In the genomic region with DNA sequence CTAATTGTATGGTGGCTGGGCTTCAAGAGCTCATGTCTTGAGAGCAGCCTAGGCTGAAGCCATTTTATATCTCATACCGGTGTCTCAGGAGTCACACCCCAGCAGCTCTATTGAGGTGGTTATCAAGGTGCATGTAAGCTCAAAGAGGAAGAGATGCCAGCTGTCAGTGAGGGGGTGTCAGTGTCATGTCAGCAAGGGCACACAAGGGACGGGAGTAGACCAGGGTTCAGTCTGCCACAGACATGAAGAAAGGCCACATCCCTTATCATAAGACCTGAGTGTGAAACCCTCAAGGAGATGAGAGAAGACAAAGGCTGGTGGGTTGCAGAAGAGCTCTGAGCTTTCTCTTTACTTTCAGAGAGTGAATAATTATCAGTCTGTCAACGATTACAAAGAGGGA, we compare ENCODE assay signal across 22 mouse cellular contexts. TPM values are rescaled to one million over a fixed set of nuclear protein-coding genes. Genes with fewer than 3 reads are reported as not detected.
A peak's percentile ranks its signal among the peaks of the same experiment; 100 is the strongest.
DNase-seq lines count a peak whose midpoint lies in the region; ATAC-seq lines count a peak whose summit lies in the region.
"Had no signal": no experiment of that assay in that cellular context is flagged by ENCODE, and none has a peak within 500 bp of the region (broad histone marks: within the 10 kb centered on the region; RNA-seq: fewer than 3 reads in every experiment).

No protein-coding gene starts in this region.

- no peak overlapping the region for H3K4me3 ChIP-seq in hindbrain, embryonic 10.5 days
- no peak overlapping the region for H3K4me3 ChIP-seq in hindbrain, embryonic 13.5 days
- H3K4me3 ChIP-seq in heart, embryonic 12.5 days = no peak overlapping the region
- H3K4me3 ChIP-seq: embryonic facial prominence, embryonic 10.5 days; heart, embryonic 15.5 days; limb, embryonic 12.5 days; liver, embryonic 12.5 days had no signal

- no peak overlapping the region for H3K4me2 ChIP-seq in hindbrain, embryonic 13.5 days
- H3K4me2 ChIP-seq in heart, embryonic 12.5 days = no peak overlapping the region
- H3K4me2 ChIP-seq: heart, embryonic 15.5 days; limb, embryonic 12.5 days; liver, embryonic 12.5 days had no signal

- peaks cover 15% of the 10 kb centered on the region for H3K4me1 ChIP-seq in hindbrain, embryonic 10.5 days (replicated peaks)
- peaks cover 2% of the 10 kb centered on the region; the same call in 1 of the 2 replicates for H3K4me1 ChIP-seq in hindbrain, embryonic 13.5 days (replicated peaks)
- peaks cover 6% of the 10 kb centered on the region for H3K4me1 ChIP-seq in heart, embryonic 12.5 days (replicated peaks)

- WGBS in hindbrain, embryonic 10.5 days = 81% methylated on average over 3 of the region's 3 CpGs
- WGBS in hindbrain, embryonic 13.5 days = 83% methylated on average over 3 of the region's 3 CpGs
- WGBS in heart, embryonic 12.5 days = 52% methylated on average over 3 of the region's 3 CpGs

- no peak overlapping the region for H3K9ac ChIP-seq in hindbrain, embryonic 13.5 days
- no peak overlapping the region for H3K9ac ChIP-seq in heart, embryonic 12.5 days
- H3K9ac ChIP-seq: heart, embryonic 15.5 days; limb, embryonic 12.5 days; liver, embryonic 12.5 days had no signal

- no peaks in the 10 kb centered on the region for H3K9me3 ChIP-seq in hindbrain, embryonic 10.5 days
- H3K9me3 ChIP-seq in hindbrain, embryonic 13.5 days = no peaks in the 10 kb centered on the region
- H3K9me3 ChIP-seq in heart, embryonic 12.5 days (replicated peaks) = no peaks in the 10 kb centered on the region
- H3K9me3 ChIP-seq: embryonic facial prominence, embryonic 10.5 days; G1E; heart, embryonic 15.5 days; limb, embryonic 12.5 days; liver, embryonic 12.5 days had no signal

- 0 out of 2 replicates have a peak overlapping the region, but pooled peaks have one; percentile 8 for H3K27ac ChIP-seq in hindbrain, embryonic 10.5 days
- no peak overlapping the region for H3K27ac ChIP-seq in hindbrain, embryonic 13.5 days
- no peak overlapping the region for H3K27ac ChIP-seq in heart, embryonic 12.5 days (ENCODE audit: poor library complexity, severe bottlenecking)
- H3K27ac ChIP-seq: embryonic facial prominence, embryonic 10.5 days; heart, embryonic 15.5 days; limb, embryonic 12.5 days; liver, embryonic 12.5 days had no signal

- H3K36me3 ChIP-seq in hindbrain, embryonic 10.5 days = no peaks in the 10 kb centered on the region
- H3K36me3 ChIP-seq in hindbrain, embryonic 13.5 days = no peaks in the 10 kb centered on the region
- no peaks in the 10 kb centered on the region for H3K36me3 ChIP-seq in heart, embryonic 12.5 days
- H3K36me3 ChIP-seq: embryonic facial prominence, embryonic 10.5 days; G1E; heart, embryonic 15.5 days; limb, embryonic 12.5 days; liver, embryonic 12.5 days had no signal

- DNase-seq in hindbrain, embryonic 10.5 days (ENCODE audit: low spot score) = no peak
- peak; percentile 29 to 51 for DNase-seq in thymus, postnatal 36 days
- no peak for DNase-seq in ovary, adult 18-20 months (ENCODE audit: low spot score)
- DNase-seq in adrenal gland, postnatal 36 days = no peak
- DNase-seq: cerebellum, adult 2 months; gastrocnemius, postnatal 10 days; heart, adult 18-20 months; kidney, adult 9 months; lung, adult 2 months; right cerebral cortex, postnatal 4 days had no signal

- no peaks in the 10 kb centered on the region for H3K27me3 ChIP-seq in hindbrain, embryonic 10.5 days (ENCODE audit: insufficient read depth, poor library complexity, severe bottlenecking)
- H3K27me3 ChIP-seq in hindbrain, embryonic 13.5 days = no peaks in the 10 kb centered on the region
- H3K27me3 ChIP-seq in heart, embryonic 12.5 days (replicated peaks) = no peaks in the 10 kb centered on the region
- H3K27me3 ChIP-seq: heart, embryonic 15.5 days; limb, embryonic 12.5 days had no signal

- no peak for ATAC-seq in hindbrain, embryonic 13.5 days (ENCODE audit: low FRiP score)
- ATAC-seq in activated CD4-positive, CD25-positive, alpha-beta regulatory T cell, adult 4 months = peak; percentile 11
- ATAC-seq in neutrophil, adult 5-6 weeks (ENCODE audit: extremely low read depth, insufficient number of reproducible peaks, low FRiP score, poor library complexity, severe bottlenecking) = peak; percentile 18; the same call in 1 of the 2 replicates
- no peak for ATAC-seq in heart, embryonic 12.5 days (ENCODE audit: insufficient number of reproducible peaks, low FRiP score)
- ATAC-seq: liver, embryonic 12.5 days had no signal

RNA-seq across cellular contexts. Expression of a gene that starts 33.0 kb away (rescaled TPM):
- 651 and 806 TPM in 2 replicates for polyA plus RNA-seq in hindbrain, embryonic 10.5 days (2016; fragmentation: Nextera tagmentation; extraction: Ambion mirVana)
- 480 and 495 TPM in 2 replicates for polyA plus RNA-seq in hindbrain, embryonic 13.5 days (2015; fragmentation: Nextera tagmentation; extraction: Ambion mirVana)
- 100 to 1,000 TPM; 467 to 529 TPM for polyA plus RNA-seq in activated CD4-positive, CD25-positive, alpha-beta regulatory T cell, adult 4 months (2017; shearing (Covaris generic))
- 294 and 322 TPM in 2 replicates for total RNA-seq in neutrophil, adult 5-6 weeks (2017)
- 100 to 1,000 TPM; 101 to 144 TPM for total RNA-seq in adrenal gland, postnatal 36 days (2021)
- polyA plus RNA-seq in heart, embryonic 12.5 days (2016; fragmentation: Nextera tagmentation; extraction: Ambion mirVana) = 349 and 357 TPM in 2 replicates

RNA-seq across cellular contexts. Expression of a gene that starts 33.1 kb away (rescaled TPM):
- 0.16 TPM in 2 replicates for polyA plus RNA-seq in hindbrain, embryonic 10.5 days (2016; fragmentation: Nextera tagmentation; extraction: Ambion mirVana)
- polyA plus RNA-seq in hindbrain, embryonic 13.5 days (2015; fragmentation: Nextera tagmentation; extraction: Ambion mirVana) = 0.17 and 0.18 TPM in 2 replicates
- not detected for polyA plus RNA-seq in activated CD4-positive, CD25-positive, alpha-beta regulatory T cell, adult 4 months (2017; shearing (Covaris generic))
- not detected in 2 replicates for total RNA-seq in neutrophil, adult 5-6 weeks (2017)
- total RNA-seq in adrenal gland, postnatal 36 days (2021) = not detected
- 0.06 and 0.15 TPM in 2 replicates for polyA plus RNA-seq in heart, embryonic 12.5 days (2016; fragmentation: Nextera tagmentation; extraction: Ambion mirVana)
- total RNA-seq: gastrocnemius, postnatal 10 days; hematopoietic stem cell, adult 5-6 weeks; monocyte, adult 5-6 weeks had no signal
- polyA plus RNA-seq: G1E; large intestine, adult 2 months; limb, embryonic 12.5 days; liver, embryonic 12.5 days had no signal

RNA-seq across cellular contexts. Expression of a gene that starts 46.9 kb away (rescaled TPM):
- polyA plus RNA-seq in hindbrain, embryonic 10.5 days (2016; fragmentation: Nextera tagmentation; extraction: Ambion mirVana) = 8.4 and 10.2 TPM in 2 replicates
- polyA plus RNA-seq in hindbrain, embryonic 13.5 days (2015; fragmentation: Nextera tagmentation; extraction: Ambion mirVana) = 2.0 and 2.4 TPM in 2 replicates
- polyA plus RNA-seq in activated CD4-positive, CD25-positive, alpha-beta regulatory T cell, adult 4 months (2017; shearing (Covaris generic)) = 10 to 100 TPM; 33.3 to 40.7 TPM
- total RNA-seq in neutrophil, adult 5-6 weeks (2017) = 10.8 and 15.5 TPM in 2 replicates
- 10 to 100 TPM; 13.9 to 19.8 TPM for total RNA-seq in adrenal gland, postnatal 36 days (2021)
- polyA plus RNA-seq in heart, embryonic 12.5 days (2016; fragmentation: Nextera tagmentation; extraction: Ambion mirVana) = 10.0 TPM in 2 replicates
- total RNA-seq: G1E had no signal
- polyA plus RNA-seq: G1E had no signal

RNA-seq across cellular contexts. Expression of a gene that starts 50.1 kb away (rescaled TPM):
- polyA plus RNA-seq in hindbrain, embryonic 10.5 days (2016; fragmentation: Nextera tagmentation; extraction: Ambion mirVana) = 38.2 and 53.9 TPM in 2 replicates
- 21.0 and 22.9 TPM in 2 replicates for polyA plus RNA-seq in hindbrain, embryonic 13.5 days (2015; fragmentation: Nextera tagmentation; extraction: Ambion mirVana)
- polyA plus RNA-seq in activated CD4-positive, CD25-positive, alpha-beta regulatory T cell, adult 4 months (2017; shearing (Covaris generic)) = 10 to 100 TPM; 14.7 to 14.9 TPM
- total RNA-seq in neutrophil, adult 5-6 weeks (2017) = 6.6 and 8.3 TPM in 2 replicates
- total RNA-seq in adrenal gland, postnatal 36 days (2021) = 1 to 10 TPM; 7.5 to 7.8 TPM
- polyA plus RNA-seq in heart, embryonic 12.5 days (2016; fragmentation: Nextera tagmentation; extraction: Ambion mirVana) = 25.8 and 27.4 TPM in 2 replicates

Comparison
In these comparisons a context has a peak if more than half of its experiments do, and no peak if none do; other contexts are left out.
1. DNase-seq: peak in thymus, postnatal 36 days (2 of 2); none in hindbrain, embryonic 10.5 days (single experiment), ovary, adult 18-20 months (single experiment) and adrenal gland, postnatal 36 days (0 of 2).
2. ATAC-seq: peak in activated CD4-positive, CD25-positive, alpha-beta regulatory T cell, adult 4 months (single experiment) and neutrophil, adult 5-6 weeks (single experiment); none in hindbrain, embryonic 13.5 days (single experiment) and heart, embryonic 12.5 days (single experiment).